Comparison of ENCODE assay signal across 20 mouse cellular contexts in genomic region chr14:33175059-33175821, GRCm38 (mm10). TPM values are rescaled to one million over a fixed set of nuclear protein-coding genes. Genes with fewer than 3 reads are reported as not detected.
A peak's percentile ranks its signal among the peaks of the same experiment; 100 is the strongest.
DNase-seq lines count a peak whose midpoint lies in the region; ATAC-seq lines count a peak whose summit lies in the region.
"Had no signal": no experiment of that assay in that cellular context is flagged by ENCODE, and none has a peak within 500 bp of the region (broad histone marks: within the 10 kb centered on the region; RNA-seq: fewer than 3 reads in every experiment).

No protein-coding gene starts in this region.

- peak; percentile 8 for DNase-seq in cerebellum, adult 11 months
- peak; percentile 35 for DNase-seq in 416B (ENCODE audit: low read depth)
- DNase-seq in cerebellum, adult 8-10 months: peak; percentile 11
- peak; percentile 11 to 28 for DNase-seq in heart, adult 9 months (ENCODE audit: low spot score in 2 of 2)
- DNase-seq in kidney, postnatal 4 days: no peak
- no peak for DNase-seq in testis, postnatal 10 days (ENCODE audit: low spot score)
- DNase-seq: embryo, embryonic 11 days; gastrocnemius, adult 2 months; layer of hippocampus, adult 9-11 months; lung, adult 18-20 months; right cerebral cortex, postnatal 4 days; thymus, postnatal 25 days had no signal

- H3K4me2 ChIP-seq in neural tube, embryonic 15.5 days: no peak overlapping the region
- H3K4me2 ChIP-seq: hindbrain, embryonic 14.5 days; limb, embryonic 15.5 days; midbrain, embryonic 15.5 days had no signal

- no peaks in the 10 kb centered on the region for H3K4me1 ChIP-seq in neural tube, embryonic 15.5 days
- H3K4me1 ChIP-seq: limb, embryonic 15.5 days; midbrain, embryonic 15.5 days had no signal

- no peaks in the 10 kb centered on the region for H3K36me3 ChIP-seq in neural tube, embryonic 15.5 days
- H3K36me3 ChIP-seq: limb, embryonic 15.5 days; midbrain, embryonic 15.5 days had no signal

- no peak; the same call in 1 of the 2 replicates for ATAC-seq in cerebellum, adult (ENCODE audit: insufficient number of reproducible peaks, low FRiP score, low TSS enrichment)
- no peak for ATAC-seq in neural tube, embryonic 15.5 days (ENCODE audit: low FRiP score)
- ATAC-seq: forebrain, embryonic 14.5 days; intestine, embryonic 16.5 days; midbrain, embryonic 15.5 days had no signal

- H3K9ac ChIP-seq in neural tube, embryonic 15.5 days (replicated peaks): no peak overlapping the region
- H3K9ac ChIP-seq: hindbrain, embryonic 14.5 days; limb, embryonic 15.5 days; midbrain, embryonic 15.5 days had no signal

- no peak overlapping the region for H3K4me3 ChIP-seq in neural tube, embryonic 15.5 days (replicated peaks)
- H3K4me3 ChIP-seq: gastrocnemius, adult 2 months; limb, embryonic 15.5 days; midbrain, embryonic 15.5 days had no signal

- no peaks in the 10 kb centered on the region for H3K27me3 ChIP-seq in neural tube, embryonic 15.5 days (replicated peaks)
- H3K27me3 ChIP-seq: limb, embryonic 15.5 days; midbrain, embryonic 15.5 days had no signal

- no peak overlapping the region for H3K27ac ChIP-seq in neural tube, embryonic 15.5 days (replicated peaks)
- H3K27ac ChIP-seq: gastrocnemius, adult 2 months; hindbrain, embryonic 14.5 days; limb, embryonic 15.5 days; macrophage; midbrain, embryonic 15.5 days had no signal

- H3K9me3 ChIP-seq in neural tube, embryonic 15.5 days (replicated peaks): no peaks in the 10 kb centered on the region
- H3K9me3 ChIP-seq: limb, embryonic 15.5 days; midbrain, embryonic 15.5 days had no signal

- WGBS in neural tube, embryonic 15.5 days: 84% methylated on average over 4 of the region's 4 CpGs

RNA-seq across cellular contexts. Expression of gene Wdfy4, which starts 10.1 kb away (rescaled TPM):
- 0.14 and 1.1 TPM in 2 replicates for polyA plus RNA-seq in neural tube, embryonic 15.5 days (2015; fragmentation: Nextera tagmentation; extraction: Ambion mirVana)

RNA-seq across cellular contexts. Expression of gene Arhgap22, which starts 38.6 kb away (rescaled TPM):
- 3.3 and 3.9 TPM in 2 replicates for polyA plus RNA-seq in neural tube, embryonic 15.5 days (2015; fragmentation: Nextera tagmentation; extraction: Ambion mirVana)

Comparison
In these comparisons a context has a peak if more than half of its experiments do, and no peak if none do; other contexts are left out.
1. DNase-seq: peak in cerebellum, adult 11 months (single experiment), 416B (single experiment), cerebellum, adult 8-10 months (single experiment) and heart, adult 9 months (2 of 2); none in kidney, postnatal 4 days (0 of 2) and testis, postnatal 10 days (single experiment).